Mouse (Mus musculus) small intestine, adult 2 months (tissue): Measurements from ENCODE around the gene Syngr3.

Source experiments
- CTCF ChIP-seq: fragments of 200-500 bp; IDR thresholded peaks from 2 replicates; pipeline ENCODE4 v1.5.1; 2012; ENCODE audit warnings: low read depth, mild to moderate bottlenecking, control low read depth, inconsistent platforms, low read length, moderate library complexity, mixed read lengths; ENCODE audit not compliant: insufficient replicate concordance, insufficient read length; ENCODE audit errors: extremely low read depth
- POLR2A ChIP-seq: fragments of 200-500 bp; IDR thresholded peaks from 2 replicates; pipeline ENCODE4 v1.6.1; 2012; ENCODE audit warnings: low read depth, mild to moderate bottlenecking, control low read depth, inconsistent platforms, low read length, moderate library complexity

DNA sequence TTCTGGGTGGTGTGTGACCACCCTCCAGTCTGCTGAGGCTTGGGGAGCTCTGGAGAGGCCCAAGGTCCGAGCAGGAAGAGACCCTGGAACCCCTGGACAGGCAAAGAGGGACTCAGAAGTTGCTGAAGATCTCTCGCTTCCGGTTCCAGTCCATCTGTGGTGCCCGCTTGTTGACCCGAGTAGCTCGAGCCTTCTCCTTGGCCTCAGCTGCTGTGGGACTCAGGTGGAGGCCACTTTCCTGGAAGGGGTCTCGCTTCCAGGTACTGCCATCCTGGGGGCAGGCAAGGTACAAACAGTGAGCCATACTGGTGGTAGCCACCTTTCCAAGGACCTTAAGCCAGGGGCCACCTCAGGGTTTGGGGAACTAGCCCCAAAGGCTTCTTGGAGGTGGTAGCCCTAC lies 49.6 kb downstream of the Syngr3 start:
- no peak for TF ChIP-seq POLR2A
- TF ChIP-seq CTCF, result no peak
